Mouse (Mus musculus) yolk sac, embryonic 10.5 days (tissue): ENCODE data around the gene Zfp651.

Source experiments
- DNase-seq: peaks from one replicate; pipeline ENCODE4 v3.0.0-alpha.2; 2017; ENCODE audit warnings: low spot score

The Zfp651 gene

GRCm38 (mm10) chr9:121759091-121760081 lies at the start of gene Zfp651:
Zfp651 (plus strand) TSS chr9:121759330.
- DNase-seq = peak; percentile 89

- peak; percentile 97 for DNase-seq
Observed at GRCm38 (mm10) chr9:121709898-121710583, 49.1 kb upstream of the Zfp651 start, which contains the start of gene Ss18l2. Ss18l2 (plus strand) TSS chr9:121710329.

- DNase-seq = no peak
Observed at GRCm38 (mm10) chr9:121710584-121710975, 48.5 kb upstream of the Zfp651 start.

- no peak for DNase-seq
Observed at GRCm38 (mm10) chr9:121717048-121717447, 42.1 kb upstream of the Zfp651 start.

GRCm38 (mm10) chr9:121718070-121718705 lies 40.9 kb upstream of the Zfp651 start:
- DNase-seq = no peak

- DNase-seq = peak; percentile 99
Observed at GRCm38 (mm10) chr9:121718792-121719318, 40.3 kb upstream of the Zfp651 start, which contains the start of gene Nktr. Nktr (plus strand) TSS chr9:121719169.

- peak; percentile 62 for DNase-seq
Observed at GRCm38 (mm10) chr9:121719347-121720331, 39.5 kb upstream of the Zfp651 start.

GRCm38 (mm10) chr9:121740490-121740889 lies 18.6 kb upstream of the Zfp651 start:
- DNase-seq = no peak

GRCm38 (mm10) chr9:121741168-121741567 lies 18.0 kb upstream of the Zfp651 start:
- no peak for DNase-seq

GRCm38 (mm10) chr9:121744051-121744450 lies 15.1 kb upstream of the Zfp651 start:
- DNase-seq = no peak

GRCm38 (mm10) chr9:121752774-121753173 lies 6.4 kb upstream of the Zfp651 start:
- no peak for DNase-seq

- no peak for DNase-seq
Observed at GRCm38 (mm10) chr9:121754624-121755023, 4.5 kb upstream of the Zfp651 start.

- no peak for DNase-seq
Observed at GRCm38 (mm10) chr9:121756785-121757184, 2.3 kb upstream of the Zfp651 start.

- DNase-seq = no peak
Observed at GRCm38 (mm10) chr9:121757432-121757831, 1.7 kb upstream of the Zfp651 start.

- DNase-seq = no peak
Observed at GRCm38 (mm10) chr9:121757835-121758814, 1.0 kb upstream of the Zfp651 start.

GRCm38 (mm10) chr9:121760271-121761090 lies 1.4 kb downstream of the Zfp651 start:
- peak; percentile 89 for DNase-seq

- no peak for DNase-seq
Observed at GRCm38 (mm10) chr9:121761091-121761665, 2.0 kb downstream of the Zfp651 start.

- no peak for DNase-seq
Observed at GRCm38 (mm10) chr9:121761787-121762186, 2.7 kb downstream of the Zfp651 start.
